Mouse (Mus musculus) ES-E14 (cell line): Measurements from ENCODE around the gene Ss18l1. TPM values are rescaled to one million over a fixed set of nuclear protein-coding genes. Genes with fewer than 3 reads are reported as not detected.

Experiments used
- DNase-seq: peaks from one replicate; pipeline ENCODE4 v3.0.0-alpha.2; 2013; ENCODE audit warnings: low read depth, low spot score
- H3K27ac ChIP-seq: 2 replicates; pipeline ENCODE4 v1.5.1; 2012; ENCODE audit warnings: low read depth, mild to moderate bottlenecking, low read length, moderate library complexity, mixed read lengths; ENCODE audit not compliant: poor library complexity, insufficient read depth, severe bottlenecking
- H3K36me3 ChIP-seq: 2 replicates; pipeline ENCODE4 v1.6.1; 2012; ENCODE audit warnings: mild to moderate bottlenecking, low read length, moderate library complexity, mixed read lengths; ENCODE audit not compliant: control insufficient read depth, poor library complexity, insufficient read depth, severe bottlenecking
- H3K4me1 ChIP-seq, 2 experiments: fragments of 150-350 bp in 1 of 2; sonication (generic) in 1 of 2; 2 replicates each; pipeline ENCODE4 v1.6.1; 2012; ENCODE audit warnings: low read length in 2 of 2, mild to moderate bottlenecking in 1 of 2, mixed read lengths in 1 of 2; ENCODE audit not compliant: control insufficient read depth in 2 of 2, insufficient read depth in 2 of 2, poor library complexity in 1 of 2
- H3K4me3 ChIP-seq, 2 experiments: fragments of 150-350 bp in 1 of 2; sonication (generic) in 1 of 2; 2 replicates each; pipeline ENCODE4 v1.5.1; 2012; ENCODE audit warnings: low read length in 2 of 2, low read depth in 1 of 2, mild to moderate bottlenecking in 1 of 2, mixed read lengths in 1 of 2; ENCODE audit not compliant: insufficient read depth in 1 of 2, poor library complexity in 1 of 2, severe bottlenecking in 1 of 2
- H3K9ac ChIP-seq: 2 replicates; pipeline ENCODE4 v1.6.1; 2012; ENCODE audit warnings: low read depth, mild to moderate bottlenecking, low read length, mixed read lengths; ENCODE audit not compliant: poor library complexity, insufficient read depth, severe bottlenecking
- H3K9me3 ChIP-seq: fragments of 150-350 bp; sonication (generic); 2 replicates; pipeline ENCODE4 v1.6.1; 2012; ENCODE audit warnings: low read depth, mild to moderate bottlenecking, low read length; ENCODE audit not compliant: control insufficient read depth, insufficient read depth
- CHD2 ChIP-seq: IDR thresholded peaks from 2 replicates; pipeline ENCODE4 v1.6.1; 2014; ENCODE audit warnings: mild to moderate bottlenecking, low read depth, low read length, inconsistent platforms
- HCFC1 ChIP-seq: IDR thresholded peaks from 2 replicates; pipeline ENCODE4 v1.6.1; 2012; ENCODE audit warnings: low read length, inconsistent platforms, borderline replicate concordance; ENCODE audit not compliant: insufficient read depth
- MAFK ChIP-seq: IDR thresholded peaks from 2 replicates; pipeline ENCODE4 v1.6.1; 2014; ENCODE audit warnings: mild to moderate bottlenecking, low read depth, low read length, inconsistent platforms; ENCODE audit not compliant: insufficient read depth
- ZC3H11A ChIP-seq: IDR thresholded peaks from 2 replicates; pipeline ENCODE4 v1.6.1; 2012; ENCODE audit warnings: low read depth, mild to moderate bottlenecking, inconsistent platforms, low read length, borderline replicate concordance
- ZNF384 ChIP-seq: IDR thresholded peaks from 2 replicates; pipeline ENCODE4 v1.6.1; 2012; ENCODE audit warnings: low read depth, low read length, inconsistent platforms
- in situ Hi-C, 2 experiments: fragments of 600-800 bp; cut with MboI; formaldehyde crosslinking; loops; one replicate each; pipeline ENCODE4 v1.15.1; 2025; ENCODE audit warnings: low sequenced_read_pairs in 2 of 2, inconsistent platforms in 1 of 2; ENCODE audit not compliant: unreplicated experiment in 2 of 2
- total RNA-seq: library from RNA; depleted of rRNA; stranded (reverse); fragments of 300-350 nt; gene quantifications from 2 replicates; pipeline ENCODE4 v1.2.3, GENCODE M21; 2012

Gene Ss18l1
- total RNA-seq, 1 experiment = 4.9 TPM

DNA sequence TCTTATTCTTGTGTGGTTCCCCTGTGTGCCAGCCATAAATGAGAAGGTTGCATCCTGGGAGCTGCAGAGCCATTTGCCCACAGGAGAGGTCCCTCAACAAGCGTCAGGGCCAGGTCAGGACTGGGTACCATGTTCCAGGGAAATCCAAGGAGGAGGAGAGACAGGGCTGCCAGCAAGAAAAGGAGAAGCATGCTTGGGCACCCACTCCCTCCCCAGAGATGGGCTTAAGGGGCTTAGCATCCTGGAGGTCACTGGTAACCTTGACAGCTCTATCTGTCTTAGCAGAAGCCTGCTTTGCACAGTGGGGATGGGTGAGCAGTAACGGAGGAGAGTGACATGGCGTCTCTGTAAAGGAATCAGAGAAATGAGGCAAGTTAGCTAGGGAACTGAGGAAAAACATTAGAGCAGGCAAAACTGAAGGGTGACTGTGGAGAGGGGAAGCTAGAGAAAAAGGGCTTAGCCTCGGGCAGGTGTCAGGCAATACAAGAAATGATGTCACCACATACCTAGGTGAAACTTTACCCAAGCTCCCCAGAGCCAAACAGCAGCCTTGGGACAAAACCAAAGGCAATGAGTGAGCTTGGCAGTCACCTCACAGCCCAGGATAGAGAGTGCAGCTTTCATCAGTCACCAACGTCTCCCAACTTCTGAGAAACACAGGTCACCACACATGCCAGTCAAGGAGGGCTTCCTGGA lies 36.5 kb upstream of the Ss18l1 start:
- Histone ChIP-seq H3K9ac (no peak overlapping the region), H3K4me3 (no peak overlapping the region), H3K27ac (no peak overlapping the region), H3K4me1 (peaks cover 0 to 9% of the 10 kb centered on the region in 2 experiments; a peak in 1 of 4 replicates), H3K36me3 (no peaks in the 10 kb centered on the region), H3K9me3 (no peaks in the 10 kb centered on the region)
- in situ Hi-C loops = no loop called here
- TF ChIP-seq MAFK (no peak), CHD2 (no peak), HCFC1 (no peak), ZNF384 (no peak), ZC3H11A (no peak)
- DNase-seq = no peak

DNA sequence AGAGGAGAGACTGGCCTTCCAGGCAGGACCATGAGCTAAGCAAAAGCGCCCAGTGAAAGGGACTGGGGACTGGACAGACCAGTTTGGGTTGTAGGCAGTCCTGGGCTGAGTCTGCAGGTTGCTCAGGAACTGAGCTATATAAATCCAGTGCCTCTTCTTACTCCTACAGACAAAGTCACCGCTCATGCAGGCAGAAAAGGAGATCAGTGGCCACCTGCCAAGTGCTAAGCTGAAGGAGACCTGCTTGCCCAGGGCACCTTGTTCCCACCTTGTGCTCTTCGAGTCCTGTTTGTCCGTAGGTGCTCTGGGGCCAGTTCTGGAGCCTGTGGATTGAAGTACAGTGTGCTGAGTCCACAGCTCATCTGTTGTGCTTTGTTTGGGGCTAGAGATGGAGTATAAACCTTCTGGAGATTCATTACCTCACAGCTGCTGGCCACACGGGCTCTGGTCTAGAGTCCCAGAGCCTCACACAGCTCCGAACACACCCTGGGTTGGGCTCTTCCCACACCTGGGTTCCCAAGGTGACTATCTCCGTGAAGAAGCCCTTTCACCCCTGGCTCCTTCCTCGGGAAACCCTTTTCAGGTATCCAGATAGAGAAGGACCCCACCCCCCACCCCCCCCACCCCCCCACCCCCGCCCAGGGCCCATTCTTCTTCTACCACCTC lies 35.8 kb upstream of the Ss18l1 start:
- H3K4me3 ChIP-seq = no peak overlapping the region
- no peak overlapping the region for H3K9ac ChIP-seq
- in situ Hi-C loops = no loop called here

DNA sequence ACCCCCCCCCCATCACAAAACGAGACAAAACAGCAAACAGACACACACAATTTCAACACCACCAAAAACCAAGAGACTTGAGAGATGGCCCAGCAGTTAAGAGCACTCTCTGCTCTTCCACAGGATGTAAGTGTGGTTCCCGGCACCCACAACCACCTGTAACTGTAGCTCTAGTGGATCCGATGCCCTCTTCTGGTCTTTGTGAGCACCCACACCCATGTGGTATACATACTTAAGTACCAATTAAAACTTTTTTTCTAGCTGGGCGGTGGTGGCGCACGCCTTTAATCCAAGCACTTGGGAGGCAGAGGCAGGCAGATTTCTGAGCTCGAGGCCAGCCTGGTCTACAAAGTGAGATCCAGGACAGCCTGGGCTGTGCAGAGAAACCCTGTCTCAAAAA lies 31.6 kb upstream of the Ss18l1 start:
- no peak for TF ChIP-seq MAFK
- TF ChIP-seq ZNF384 = peak; percentile 16; the same call in 1 of the 2 replicates
- DNase-seq = no peak
- H3K9me3 ChIP-seq = no peaks in the 10 kb centered on the region
- peaks cover 0 to 10% of the 10 kb centered on the region in 2 experiments; a peak in 1 of 4 replicates for H3K4me1 ChIP-seq
- no peak overlapping the region for H3K4me3 ChIP-seq
- in situ Hi-C loops = no loop called here
- no peaks in the 10 kb centered on the region for H3K36me3 ChIP-seq
- H3K9ac ChIP-seq = no peak overlapping the region
- no peak overlapping the region for H3K27ac ChIP-seq

More for the DNA sequence above, 35.8 kb upstream of the Ss18l1 start:
- Histone ChIP-seq H3K9me3 (no peaks in the 10 kb centered on the region), H3K27ac (no peak overlapping the region), H3K36me3 (no peaks in the 10 kb centered on the region), H3K4me1 (peaks cover 0 to 9% of the 10 kb centered on the region in 2 experiments; a peak in 1 of 4 replicates)
- no peak for DNase-seq
- TF ChIP-seq MAFK = no peak
- no peak for TF ChIP-seq CHD2

DNA sequence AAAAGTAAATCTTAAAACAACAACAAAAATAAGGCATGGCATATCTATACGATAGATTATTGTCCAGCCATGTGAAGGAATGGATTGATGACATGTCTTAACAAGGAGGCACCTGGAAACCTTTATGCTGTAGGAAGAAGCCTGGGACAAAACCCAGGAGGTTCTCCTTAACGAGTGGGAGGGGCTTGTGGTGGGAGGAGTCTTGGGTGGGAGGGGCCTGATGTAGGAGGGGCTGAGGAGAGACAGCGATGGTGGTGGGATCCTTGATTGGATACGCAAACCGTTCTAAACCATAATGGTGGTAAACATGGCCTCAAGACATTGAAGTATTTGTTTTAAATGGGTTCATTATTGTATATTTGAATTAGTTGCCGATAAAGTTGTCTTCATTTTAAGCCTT lies 30.9 kb upstream of the Ss18l1 start:
- H3K4me1 ChIP-seq = peaks cover 0 to 6% of the 10 kb centered on the region in 2 experiments; a peak in 1 of 4 replicates
- TF ChIP-seq ZC3H11A (no peak), HCFC1 (no peak), ZNF384 (no peak), CHD2 (no peak), MAFK (no peak)
- in situ Hi-C loops = no loop called here

DNA sequence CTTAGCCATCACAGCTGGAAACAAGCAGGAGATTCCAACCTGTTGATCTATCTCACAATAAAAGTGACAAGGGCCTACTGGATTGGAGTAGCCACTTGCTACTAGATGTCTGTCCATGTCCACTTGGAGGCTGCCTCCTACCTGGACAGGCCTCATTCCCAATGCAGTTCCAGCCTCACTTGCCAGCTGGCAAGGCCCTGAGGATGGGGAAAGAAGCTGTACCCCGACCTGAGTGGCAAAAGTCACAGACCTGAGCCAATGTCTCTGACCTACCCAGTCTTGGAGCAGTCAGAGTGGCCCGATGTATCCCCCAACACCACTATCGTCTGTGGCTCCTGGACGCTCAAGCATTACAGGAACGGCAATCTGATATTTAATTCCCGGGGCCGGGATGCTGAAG lies 28.6 kb upstream of the Ss18l1 start:
- in situ Hi-C loops = no loop called here
- Histone ChIP-seq H3K27ac (no peak overlapping the region), H3K4me3 (no peak overlapping the region), H3K4me1 (peaks cover 0 to 9% of the 10 kb centered on the region in 2 experiments; a peak in 1 of 4 replicates), H3K9ac (no peak overlapping the region), H3K9me3 (no peaks in the 10 kb centered on the region), H3K36me3 (no peaks in the 10 kb centered on the region)
- DNase-seq = no peak
- TF ChIP-seq MAFK = no peak
- no peak for TF ChIP-seq ZNF384
- no peak for TF ChIP-seq ZC3H11A
- TF ChIP-seq CHD2 = no peak
- TF ChIP-seq HCFC1 = no peak

More for the DNA sequence above, 30.9 kb upstream of the Ss18l1 start:
- Histone ChIP-seq H3K9me3 (no peaks in the 10 kb centered on the region), H3K9ac (no peak overlapping the region), H3K36me3 (no peaks in the 10 kb centered on the region), H3K4me3 (no peak overlapping the region), H3K27ac (no peak overlapping the region)
- no peak for DNase-seq
